13 mouse cellular contexts compared by ENCODE assay signal in genomic region chr7:143956575-143957295, GRCm38 (mm10). TPM values are rescaled to one million over a fixed set of nuclear protein-coding genes. Genes with fewer than 3 reads are reported as not detected.
DNase-seq lines count a peak whose midpoint lies in the region; ATAC-seq and TF ChIP-seq lines count a peak whose summit lies in the region.
"Had no signal": no experiment of that assay in that cellular context is flagged by ENCODE, and none has a peak within 500 bp of the region (broad histone marks: within the 10 kb centered on the region; RNA-seq: fewer than 3 reads in every experiment).

No protein-coding gene starts in this region.

- TF ChIP-seq POLR2A in small intestine, adult 2 months (IDR thresholded peaks at IDR 0.05; ENCODE audit: low read depth, low read length): no peak

- peak; percentile 80 to 86 for DNase-seq in kidney, postnatal 25 days
- DNase-seq in thymus, adult 18-20 months: no peak
- no peak for DNase-seq in adrenal gland, postnatal 14 days
- DNase-seq: adrenal gland, adult 8-10 months; gastrocnemius, adult 2 months; thymus, postnatal 14 days had no signal

- no peaks in the 10 kb centered on the region for H3K4me1 ChIP-seq in intestine, postnatal 0 days (replicated peaks; ENCODE audit: control insufficient read depth, insufficient read depth, low read length)
- peaks cover 13% of the 10 kb centered on the region for H3K4me1 ChIP-seq in small intestine, adult 2 months (ENCODE audit: control insufficient read depth, insufficient read depth, insufficient read length, low read length)
- no peaks in the 10 kb centered on the region; the same call in 1 of the 2 replicates for H3K4me1 ChIP-seq in forebrain, embryonic 13.5 days
- H3K4me1 ChIP-seq: megakaryocyte, embryonic 14.5 days had no signal

- no peaks in the 10 kb centered on the region for H3K27me3 ChIP-seq in intestine, postnatal 0 days (replicated peaks; ENCODE audit: control insufficient read depth, insufficient read depth, low read length)
- no peaks in the 10 kb centered on the region for H3K27me3 ChIP-seq in small intestine, adult 2 months (ENCODE audit: control insufficient read depth, insufficient read depth, low read length)
- H3K27me3 ChIP-seq in forebrain, embryonic 13.5 days: 0 out of 2 replicates have a peak, but pooled peaks cover 3% of the 10 kb centered on the region

- no peak for TF ChIP-seq CTCF in intestine, postnatal 0 days (IDR thresholded peaks at IDR 0.05; ENCODE audit: low read depth)
- TF ChIP-seq CTCF in small intestine, adult 2 months (IDR thresholded peaks at IDR 0.05; ENCODE audit: extremely low read depth, insufficient read length, insufficient replicate concordance, low read depth, low read length): no peak

- no peak overlapping the region for H3K4me2 ChIP-seq in intestine, postnatal 0 days (replicated peaks; ENCODE audit: low read depth)
- H3K4me2 ChIP-seq in forebrain, embryonic 13.5 days: no peak overlapping the region

- no peaks in the 10 kb centered on the region for H3K9me3 ChIP-seq in intestine, postnatal 0 days (ENCODE audit: control insufficient read depth)
- H3K9me3 ChIP-seq in forebrain, embryonic 13.5 days (replicated peaks): no peaks in the 10 kb centered on the region
- H3K9me3 ChIP-seq: heart, embryonic 10.5 days; hindbrain, embryonic 10.5 days had no signal

- 0 out of 2 replicates have a peak, but pooled peaks have one; percentile 36 for ATAC-seq in erythroid progenitor cell, adult 5-6 weeks (replicated peaks; ENCODE audit: low FRiP score, poor library complexity, severe bottlenecking)
- ATAC-seq in intestine, postnatal 0 days: peak; percentile 64
- no peak for ATAC-seq in forebrain, embryonic 13.5 days

- H3K27ac ChIP-seq in intestine, postnatal 0 days (ENCODE audit: low read depth, low read length): no peak overlapping the region
- 0 out of 2 replicates have a peak overlapping the region, but pooled peaks have one; percentile 14 for H3K27ac ChIP-seq in small intestine, adult 2 months (ENCODE audit: insufficient read depth, low read depth, low read length)
- no peak overlapping the region for H3K27ac ChIP-seq in forebrain, embryonic 13.5 days
- H3K27ac ChIP-seq: gastrocnemius, adult 2 months; heart, embryonic 10.5 days; hindbrain, embryonic 10.5 days had no signal

- no peaks in the 10 kb centered on the region for H3K36me3 ChIP-seq in intestine, postnatal 0 days (ENCODE audit: control insufficient read depth, insufficient read depth)
- H3K36me3 ChIP-seq in small intestine, adult 2 months (ENCODE audit: control insufficient read depth, insufficient read depth, low read length): no peaks in the 10 kb centered on the region
- no peaks in the 10 kb centered on the region for H3K36me3 ChIP-seq in forebrain, embryonic 13.5 days (ENCODE audit: poor library complexity, severe bottlenecking)
- H3K36me3 ChIP-seq: heart, embryonic 10.5 days; hindbrain, embryonic 10.5 days had no signal

- WGBS in intestine, postnatal 0 days: 52% methylated on average over 6 of the region's 6 CpGs
- WGBS in small intestine, adult 2 months: 23% methylated on average over 6 of the region's 6 CpGs
- WGBS in forebrain, embryonic 13.5 days: 86% methylated on average over 6 of the region's 6 CpGs

- H3K4me3 ChIP-seq in intestine, postnatal 0 days (ENCODE audit: low read depth, low read length): no peak overlapping the region
- no peak overlapping the region for H3K4me3 ChIP-seq in small intestine, adult 2 months (ENCODE audit: low read depth, low read length)
- H3K4me3 ChIP-seq in forebrain, embryonic 13.5 days: no peak overlapping the region
- H3K4me3 ChIP-seq: gastrocnemius, adult 2 months; heart, embryonic 10.5 days; hindbrain, embryonic 10.5 days; megakaryocyte, embryonic 14.5 days had no signal

- no peak overlapping the region for H3K9ac ChIP-seq in intestine, postnatal 0 days (ENCODE audit: low read depth, low read length)
- no peak overlapping the region for H3K9ac ChIP-seq in forebrain, embryonic 13.5 days

RNA-seq across cellular contexts. Expression of gene Shank2, which starts 45.0 kb away (rescaled TPM):
- 1.3 TPM in 1 of 2 replicates, not detected in the other for total RNA-seq in erythroid progenitor cell, adult 5-6 weeks (2015; ENCODE audit: low replicate concordance)
- 0.26 TPM in 1 of 2 replicates, not detected in the other for total RNA-seq in erythroid progenitor cell, adult 5-6 weeks (2017; ENCODE audit: low replicate concordance)
- 0.68 and 0.74 TPM in 2 replicates for polyA plus RNA-seq in intestine, postnatal 0 days (2015; fragmentation: Nextera tagmentation; extraction: Ambion mirVana)
- polyA plus RNA-seq in small intestine, adult 2 months (2012; rRNA removed): 2.1 and 2.4 TPM in 2 replicates
- total RNA-seq in adrenal gland, postnatal 14 days (2021): 3.8 and 5.6 TPM in 2 replicates
- 4.1 and 4.9 TPM in 2 replicates for polyA plus RNA-seq in forebrain, embryonic 13.5 days (2015; fragmentation: Nextera tagmentation; extraction: Ambion mirVana)

Comparison
In these comparisons a context has a peak if more than half of its experiments do, and no peak if none do; other contexts are left out.
1. DNase-seq: peak in kidney, postnatal 25 days (2 of 2); none in thymus, adult 18-20 months (0 of 2) and adrenal gland, postnatal 14 days (single experiment).